Mouse (Mus musculus) forebrain, embryonic 13.5 days (tissue): Measurements from ENCODE around the gene Zfp61. TPM values are rescaled to one million over a fixed set of nuclear protein-coding genes. Genes with fewer than 3 reads are reported as not detected.

Experiments
- ATAC-seq: fragments of 200-750 bp; cut with Nextera tagmentation; 2 replicates; pipeline ENCODE4 v1.8.0; 2017
- H3K27ac ChIP-seq: fragments of 300-500 bp; sonication (generic); 2 replicates; pipeline ENCODE4 v1.5.1; 2015; ENCODE audit warnings: inconsistent platforms, mild to moderate bottlenecking, moderate library complexity
- H3K27me3 ChIP-seq: fragments of 300-500 bp; sonication (generic); 2 replicates; pipeline ENCODE4 v1.6.1; 2015; ENCODE audit warnings: mild to moderate bottlenecking, inconsistent platforms
- H3K36me3 ChIP-seq: fragments of 300-500 bp; sonication (generic); 2 replicates; pipeline ENCODE4 v1.6.1; 2015; ENCODE audit warnings: mild to moderate bottlenecking, inconsistent platforms; ENCODE audit not compliant: poor library complexity, severe bottlenecking
- H3K4me1 ChIP-seq: fragments of 300-500 bp; sonication (generic); 2 replicates; pipeline ENCODE4 v1.6.1; 2015; ENCODE audit warnings: inconsistent platforms
- H3K4me2 ChIP-seq: fragments of 300-500 bp; sonication (generic); 2 replicates; pipeline ENCODE4 v1.6.1; 2015; ENCODE audit warnings: inconsistent platforms, mild to moderate bottlenecking, moderate library complexity
- H3K4me3 ChIP-seq: fragments of 300-500 bp; sonication (generic); 2 replicates; pipeline ENCODE4 v1.5.1; 2015; ENCODE audit warnings: mild to moderate bottlenecking, inconsistent platforms
- H3K9ac ChIP-seq: fragments of 300-500 bp; sonication (generic); 2 replicates; pipeline ENCODE4 v1.6.1; 2015; ENCODE audit warnings: mild to moderate bottlenecking, inconsistent platforms
- H3K9me3 ChIP-seq: fragments of 300-500 bp; sonication (generic); replicated peaks from 2 replicates; pipeline ENCODE4 v1.6.1; 2016; ENCODE audit warnings: inconsistent platforms
- WGBS: fragments of 180-500 bp; shearing (Covaris S2); methylation state at CpG from one replicate; pipeline ENCODE4 v1.1.7; 2015; 5-methylcytosine and 5-hydroxymethylcytosine counted together
- polyA plus RNA-seq: library from polyadenylated mRNA; unstranded; fragments of >200 nt; fragmentation: Nextera tagmentation; extraction: Ambion mirVana; gene quantifications from 2 replicates; pipeline ENCODE4 v1.2.1, GENCODE M21; 2015

Zfp61 gene
- polyA plus RNA-seq, 1 experiment from 2014 or later = 44.0 TPM

- WGBS = 0% methylated on average over 12 of the region's 12 CpGs
- H3K4me3 ChIP-seq = peak within 1 kb of the TSS; percentile 66
- H3K36me3 ChIP-seq = peaks cover 19% of the 10 kb centered on the region
- H3K9me3 ChIP-seq = no peaks in the 10 kb centered on the region
- H3K27me3 ChIP-seq = no peaks in the 10 kb centered on the region
- H3K9ac ChIP-seq = peak within 1 kb of the TSS; percentile 84
- ATAC-seq = peak; percentile 96
- H3K4me2 ChIP-seq = peak within 1 kb of the TSS; percentile 80
- H3K4me1 ChIP-seq = peaks cover 11% of the 10 kb centered on the region
- H3K27ac ChIP-seq = peak within 1 kb of the TSS; percentile 73
Observed at GRCm38 (mm10) chr7:24270288-24270672, 30.8 kb downstream of the Zfp61 start, which contains the start of gene Zfp93. Gene Zfp93, plus strand, starts transcription at chr7:24270420.

GRCm38 (mm10) chr7:24269667-24270287 lies 31.3 kb downstream of the Zfp61 start:
- WGBS = 35% methylated on average over 7 of the region's 7 CpGs
- Histone ChIP-seq H3K27me3 (no peaks in the 10 kb centered on the region), H3K36me3 (peaks cover 14% of the 10 kb centered on the region), H3K9me3 (no peaks in the 10 kb centered on the region), H3K4me2 (peak overlapping the region; percentile 80), H3K27ac (no peak overlapping the region), H3K4me1 (peaks cover 11% of the 10 kb centered on the region), H3K4me3 (peak overlapping the region; percentile 66), H3K9ac (peak overlapping the region; percentile 84)
- peak; percentile 68 for ATAC-seq

GRCm38 (mm10) chr7:24269256-24269655 lies 31.8 kb downstream of the Zfp61 start:
- Histone ChIP-seq H3K4me2 (peak overlapping the region; percentile 80), H3K36me3 (peaks cover 9% of the 10 kb centered on the region), H3K4me3 (no peak overlapping the region), H3K27me3 (no peaks in the 10 kb centered on the region), H3K9ac (no peak overlapping the region), H3K4me1 (peaks cover 11% of the 10 kb centered on the region), H3K9me3 (no peaks in the 10 kb centered on the region), H3K27ac (no peak overlapping the region)
- 84% methylated on average over 3 of the region's 3 CpGs for WGBS
- ATAC-seq = no peak

GRCm38 (mm10) chr7:24268176-24269155 lies 32.6 kb downstream of the Zfp61 start:
- ATAC-seq = no peak
- H3K36me3 ChIP-seq = peaks cover 1% of the 10 kb centered on the region; the same call in 1 of the 2 replicates
- H3K9ac ChIP-seq = no peak overlapping the region
- no peaks in the 10 kb centered on the region for H3K27me3 ChIP-seq
- H3K9me3 ChIP-seq = no peaks in the 10 kb centered on the region
- peak overlapping the region; percentile 24 for H3K4me2 ChIP-seq
- 67% methylated on average over 24 of the region's 24 CpGs for WGBS
- peaks cover 11% of the 10 kb centered on the region for H3K4me1 ChIP-seq
- no peak overlapping the region for H3K27ac ChIP-seq
- no peak overlapping the region for H3K4me3 ChIP-seq

GRCm38 (mm10) chr7:24260000-24260312 lies 41.1 kb downstream of the Zfp61 start:
- no peak overlapping the region for H3K27ac ChIP-seq
- no peak for ATAC-seq
- H3K4me3 ChIP-seq = no peak overlapping the region
- H3K27me3 ChIP-seq = no peaks in the 10 kb centered on the region
- no peak overlapping the region for H3K4me2 ChIP-seq
- peaks cover 24% of the 10 kb centered on the region for H3K36me3 ChIP-seq
- H3K9ac ChIP-seq = no peak overlapping the region
- no peaks in the 10 kb centered on the region for H3K9me3 ChIP-seq
- 92% methylated on average over 4 of the region's 4 CpGs for WGBS
- H3K4me1 ChIP-seq = peaks cover 6% of the 10 kb centered on the region; the same call in 1 of the 2 replicates

- H3K4me2 ChIP-seq = no peak overlapping the region
- no peak for ATAC-seq
- 92% methylated on average over 13 of the region's 13 CpGs for WGBS
- H3K9ac ChIP-seq = no peak overlapping the region
- no peak overlapping the region for H3K4me3 ChIP-seq
- H3K27ac ChIP-seq = no peak overlapping the region
- no peaks in the 10 kb centered on the region for H3K9me3 ChIP-seq
- H3K36me3 ChIP-seq = peaks cover 24% of the 10 kb centered on the region
- no peaks in the 10 kb centered on the region for H3K27me3 ChIP-seq
- H3K4me1 ChIP-seq = peaks cover 8% of the 10 kb centered on the region; the same call in 1 of the 2 replicates
Observed at GRCm38 (mm10) chr7:24259306-24259999, 41.6 kb downstream of the Zfp61 start.

GRCm38 (mm10) chr7:24254633-24255474 lies 46.2 kb downstream of the Zfp61 start, which contains the start of gene Zfp108:
Gene Zfp108, plus strand, starts transcription at chr7:24254794.
- WGBS = 20% methylated on average over 21 of the region's 21 CpGs
- Histone ChIP-seq H3K4me3 (peak within 1 kb of the TSS; percentile 42), H3K9me3 (no peaks in the 10 kb centered on the region), H3K27me3 (no peaks in the 10 kb centered on the region), H3K9ac (peak within 1 kb of the TSS; percentile 71), H3K27ac (no peak within 1 kb of the TSS), H3K4me1 (peaks cover 8% of the 10 kb centered on the region; the same call in 1 of the 2 replicates), H3K4me2 (peak within 1 kb of the TSS; percentile 64), H3K36me3 (peaks cover 3% of the 10 kb centered on the region)
- peak; percentile 95 for ATAC-seq

- Histone ChIP-seq H3K4me1 (peaks cover 8% of the 10 kb centered on the region; the same call in 1 of the 2 replicates), H3K27ac (no peak overlapping the region), H3K4me2 (peak overlapping the region; percentile 64), H3K4me3 (peak overlapping the region; percentile 42), H3K36me3 (no peaks in the 10 kb centered on the region), H3K9me3 (no peaks in the 10 kb centered on the region), H3K9ac (no peak overlapping the region; the same call in 1 of the 2 replicates), H3K27me3 (no peaks in the 10 kb centered on the region)
- 61% methylated on average over 9 of the region's 9 CpGs for WGBS
- peak; percentile 68 for ATAC-seq
Observed at GRCm38 (mm10) chr7:24253779-24254615, 47.0 kb downstream of the Zfp61 start.
